Mouse (Mus musculus) lung, adult 2 months (tissue): ENCODE results near the gene Fbrs.

Source experiments
- CTCF ChIP-seq: fragments of 200-500 bp; IDR thresholded peaks from 2 replicates; pipeline ENCODE4 v1.5.1; 2011; ENCODE audit warnings: mild to moderate bottlenecking, low read length, control low read depth; ENCODE audit not compliant: insufficient read depth
- POLR2A ChIP-seq: fragments of 200-500 bp; IDR thresholded peaks from 2 replicates; pipeline ENCODE4 v1.6.1; 2011; ENCODE audit warnings: low read depth, mild to moderate bottlenecking, control low read depth, low read length, borderline replicate concordance; ENCODE audit errors: extremely low read depth

DNA sequence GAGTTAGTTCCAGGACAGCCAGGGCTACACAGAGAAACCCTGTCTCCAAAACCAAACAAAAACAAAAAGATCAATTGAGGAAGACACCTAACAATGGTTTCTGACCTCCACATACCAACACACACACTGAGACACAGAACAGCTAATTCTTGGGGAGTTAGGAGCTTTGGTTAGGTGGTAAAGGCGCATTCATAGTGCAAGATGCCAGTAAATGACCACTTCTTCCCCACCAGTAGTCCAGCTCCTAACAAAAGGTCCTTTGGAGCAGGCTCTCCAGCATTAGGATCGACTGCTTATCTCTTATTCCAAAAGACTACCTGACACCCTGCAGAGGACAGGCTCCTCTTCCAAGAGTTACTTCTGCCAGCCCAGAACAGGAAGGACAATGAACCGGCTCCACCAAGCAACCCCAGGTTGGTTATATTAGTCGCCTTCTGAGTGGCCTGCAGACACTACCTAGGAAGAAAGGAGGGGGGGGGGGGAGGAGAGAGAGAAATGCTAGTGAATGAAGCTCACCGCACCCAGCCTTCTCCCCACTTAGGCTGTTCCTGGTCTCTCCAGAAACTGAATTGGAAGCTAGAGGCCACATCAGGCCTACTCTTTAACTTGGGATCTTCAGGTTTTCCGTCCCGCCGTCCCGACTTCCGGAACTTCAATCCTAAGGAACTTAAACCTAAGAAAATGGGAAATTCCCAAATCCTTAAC is 8.8 kb upstream of the Fbrs start:
- no peak for TF ChIP-seq CTCF
- TF ChIP-seq POLR2A = no peak
